Mouse (Mus musculus) limb, embryonic 13.5 days (tissue): Measurements from ENCODE around the gene Nfib. TPM values are rescaled to one million over a fixed set of nuclear protein-coding genes. Genes with fewer than 3 reads are reported as not detected.

Source experiments
- ATAC-seq: fragments of 200-750 bp; cut with Nextera tagmentation; 2 replicates; pipeline ENCODE4 v1.8.0; 2017; ENCODE audit warnings: low read depth, moderate number of reproducible peaks, moderate TSS enrichment; ENCODE audit not compliant: low FRiP score
- H3K27ac ChIP-seq: fragments of 300-500 bp; sonication (generic); 2 replicates; pipeline ENCODE4 v1.5.1; 2015; ENCODE audit warnings: inconsistent platforms, mild to moderate bottlenecking, moderate library complexity
- H3K27me3 ChIP-seq: fragments of 300-500 bp; sonication (generic); 2 replicates; pipeline ENCODE4 v1.6.1; 2015; ENCODE audit warnings: mild to moderate bottlenecking, inconsistent platforms
- H3K36me3 ChIP-seq: fragments of 300-500 bp; sonication (generic); 2 replicates; pipeline ENCODE4 v1.6.1; 2015; ENCODE audit warnings: inconsistent platforms, mild to moderate bottlenecking, moderate library complexity
- H3K4me1 ChIP-seq: fragments of 300-500 bp; sonication (generic); 2 replicates; pipeline ENCODE4 v1.6.1; 2015; ENCODE audit warnings: inconsistent platforms
- H3K4me2 ChIP-seq: fragments of 300-500 bp; sonication (generic); replicated peaks from 2 replicates; pipeline ENCODE4 v1.6.1; 2015; ENCODE audit warnings: inconsistent platforms, mild to moderate bottlenecking, moderate library complexity
- H3K4me3 ChIP-seq: fragments of 300-500 bp; sonication (generic); 2 replicates; pipeline ENCODE4 v1.5.1; 2015; ENCODE audit warnings: moderate library complexity, mild to moderate bottlenecking, inconsistent platforms
- H3K9ac ChIP-seq: fragments of 300-500 bp; sonication (generic); 2 replicates; pipeline ENCODE4 v1.6.1; 2015; ENCODE audit warnings: mild to moderate bottlenecking, inconsistent platforms
- H3K9me3 ChIP-seq: fragments of 300-500 bp; sonication (generic); 2 replicates; pipeline ENCODE4 v1.6.1; 2016; ENCODE audit warnings: inconsistent platforms
- WGBS: fragments of 180-500 bp; shearing (Covaris S2); methylation state at CpG from one replicate; pipeline ENCODE4 v1.1.7; 2015; 5-methylcytosine and 5-hydroxymethylcytosine counted together
- polyA plus RNA-seq: library from polyadenylated mRNA; unstranded; fragments of >200 nt; fragmentation: Nextera tagmentation; extraction: Ambion mirVana; gene quantifications from 2 replicates; pipeline ENCODE4 v1.2.1, GENCODE M21; 2015

The Nfib gene
- polyA plus RNA-seq, 1 experiment from 2014 or later: 121 TPM

DNA sequence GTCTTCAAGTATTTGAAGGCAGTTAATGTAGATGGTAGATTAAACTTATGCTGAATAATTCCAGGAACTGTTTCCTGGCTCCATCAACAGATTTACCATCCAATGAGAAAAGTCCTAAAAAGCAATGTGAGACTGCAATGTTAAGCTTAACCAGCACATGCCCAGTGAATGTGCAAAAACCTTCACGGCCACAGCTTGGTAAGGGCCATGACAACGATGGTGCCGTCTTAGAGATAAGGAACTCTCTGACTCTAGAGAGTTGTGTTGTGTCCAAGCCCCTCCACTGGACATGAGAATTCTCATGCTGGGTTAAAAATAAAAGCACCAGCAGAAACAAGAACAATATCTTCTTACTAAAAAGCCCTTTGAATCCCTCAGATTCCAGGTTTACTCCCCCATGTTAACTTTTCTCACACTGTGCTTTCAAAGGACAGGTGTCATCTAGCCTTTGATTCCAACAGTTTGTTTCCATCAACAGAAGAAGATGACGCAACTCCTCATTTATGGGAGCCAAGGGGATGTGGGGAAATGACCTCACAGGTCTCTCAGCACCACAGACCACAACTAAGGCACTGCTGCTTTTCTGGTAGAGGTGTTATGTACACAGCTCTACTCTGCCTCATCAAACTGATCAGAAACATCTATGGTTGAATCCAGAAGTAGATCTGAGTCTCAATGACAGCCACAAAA is 340.7 kb downstream of the Nfib start:
- WGBS: 72% methylated on average over 4 of the region's 4 CpGs
- Histone ChIP-seq H3K36me3 (no peaks in the 10 kb centered on the region), H3K4me1 (peaks cover 59% of the 10 kb centered on the region), H3K4me3 (no peak overlapping the region), H3K9me3 (no peaks in the 10 kb centered on the region), H3K9ac (no peak overlapping the region), H3K27me3 (no peaks in the 10 kb centered on the region), H3K27ac (no peak overlapping the region), H3K4me2 (no peak overlapping the region)
- ATAC-seq: no peak; the same call in 1 of the 2 replicates

DNA sequence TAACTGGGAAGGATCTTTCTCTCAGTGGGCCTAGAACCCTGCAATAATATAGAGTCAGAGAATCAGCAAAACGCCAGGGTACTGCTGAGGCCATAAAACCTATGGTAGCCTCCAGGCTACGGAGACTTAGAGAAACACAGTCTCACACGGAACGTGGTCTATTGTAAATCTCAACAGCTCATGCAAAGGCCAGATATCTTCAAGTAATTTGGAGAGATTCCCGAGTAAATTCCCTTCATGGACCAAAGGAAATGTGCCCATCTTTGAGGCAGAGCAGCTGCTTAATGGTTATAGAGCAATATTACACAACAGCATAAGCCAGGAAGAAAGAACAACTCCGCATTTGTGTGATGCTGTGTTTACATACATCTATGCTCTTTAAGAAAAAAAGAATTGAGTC is 341.6 kb downstream of the Nfib start:
- peaks cover 53% of the 10 kb centered on the region for H3K4me1 ChIP-seq
- H3K9me3 ChIP-seq: no peaks in the 10 kb centered on the region
- H3K36me3 ChIP-seq: peaks cover 4% of the 10 kb centered on the region; the same call in 1 of the 2 replicates
- no peak overlapping the region for H3K9ac ChIP-seq
- no peak for ATAC-seq
- WGBS: 52% methylated on average over 6 of the region's 6 CpGs
- H3K4me2 ChIP-seq: no peak overlapping the region
- no peaks in the 10 kb centered on the region for H3K27me3 ChIP-seq
- H3K27ac ChIP-seq: no peak overlapping the region
- no peak overlapping the region for H3K4me3 ChIP-seq

DNA sequence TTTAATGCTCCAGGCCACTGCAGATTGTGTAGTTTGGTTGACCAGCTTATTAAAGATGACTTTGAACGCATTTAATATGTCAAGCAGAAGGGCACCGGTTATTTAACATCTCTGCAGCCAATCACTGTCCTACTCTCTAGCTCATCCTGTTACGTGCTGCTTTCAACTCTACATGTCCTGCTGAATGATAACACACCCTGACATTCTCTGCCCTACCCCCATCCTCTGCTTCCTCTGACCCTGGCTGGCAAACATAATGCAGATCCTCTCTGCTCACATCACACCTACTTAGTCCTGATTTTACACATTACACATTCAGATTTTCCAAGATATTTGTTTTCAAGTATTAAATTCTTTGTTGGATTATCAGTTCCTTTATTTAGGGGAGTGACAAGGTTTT is 343.3 kb downstream of the Nfib start:
- H3K36me3 ChIP-seq: peaks cover 16% of the 10 kb centered on the region; the same call in 1 of the 2 replicates
- H3K4me2 ChIP-seq: no peak overlapping the region
- H3K9me3 ChIP-seq: no peaks in the 10 kb centered on the region
- H3K9ac ChIP-seq: no peak overlapping the region
- H3K4me1 ChIP-seq: peaks cover 47% of the 10 kb centered on the region
- no peak overlapping the region for H3K27ac ChIP-seq
- H3K4me3 ChIP-seq: no peak overlapping the region
- ATAC-seq: no peak
- H3K27me3 ChIP-seq: no peaks in the 10 kb centered on the region
- WGBS: 81% methylated on average over 3 of the region's 3 CpGs

- H3K4me3 ChIP-seq: no peak overlapping the region
- ATAC-seq: no peak
- H3K27me3 ChIP-seq: no peaks in the 10 kb centered on the region
- WGBS: 71% methylated on average over 4 of the region's 4 CpGs
- H3K4me2 ChIP-seq: no peak overlapping the region
- H3K9ac ChIP-seq: no peak overlapping the region
- H3K4me1 ChIP-seq: peaks cover 42% of the 10 kb centered on the region
- H3K9me3 ChIP-seq: no peaks in the 10 kb centered on the region
- H3K36me3 ChIP-seq: peaks cover 20% of the 10 kb centered on the region; the same call in 1 of the 2 replicates
- no peak overlapping the region for H3K27ac ChIP-seq
Observed at GRCm38 (mm10) chr4:82360081-82360511, 345.5 kb downstream of the Nfib start.

- Histone ChIP-seq H3K4me1 (peaks cover 36% of the 10 kb centered on the region), H3K27me3 (no peaks in the 10 kb centered on the region), H3K9ac (no peak overlapping the region), H3K36me3 (peaks cover 20% of the 10 kb centered on the region; the same call in 1 of the 2 replicates), H3K4me2 (no peak overlapping the region), H3K4me3 (no peak overlapping the region), H3K9me3 (no peaks in the 10 kb centered on the region), H3K27ac (no peak overlapping the region)
- 90% methylated on average over 3 of the region's 3 CpGs for WGBS
- no peak for ATAC-seq
Observed at GRCm38 (mm10) chr4:82359110-82359509, 346.4 kb downstream of the Nfib start.

GRCm38 (mm10) chr4:82349006-82349405 is 356.5 kb downstream of the Nfib start:
- no peaks in the 10 kb centered on the region for H3K27me3 ChIP-seq
- no peak for ATAC-seq
- peaks cover 51% of the 10 kb centered on the region for H3K36me3 ChIP-seq
- H3K4me3 ChIP-seq: no peak overlapping the region
- H3K9me3 ChIP-seq: no peaks in the 10 kb centered on the region
- 91% methylated on average over 1 of the region's 1 CpGs for WGBS
- no peak overlapping the region for H3K9ac ChIP-seq
- no peak overlapping the region for H3K27ac ChIP-seq
- no peak overlapping the region for H3K4me2 ChIP-seq
- H3K4me1 ChIP-seq: peaks cover 16% of the 10 kb centered on the region

GRCm38 (mm10) chr4:82344787-82345186 is 360.8 kb downstream of the Nfib start:
- H3K4me2 ChIP-seq: peak overlapping the region; percentile 25
- no peak overlapping the region for H3K4me3 ChIP-seq
- no peaks in the 10 kb centered on the region for H3K27me3 ChIP-seq
- peak; percentile 88 for ATAC-seq
- H3K9me3 ChIP-seq: no peaks in the 10 kb centered on the region
- peak overlapping the region; percentile 69 for H3K27ac ChIP-seq
- no peak overlapping the region for H3K9ac ChIP-seq
- 4% methylated on average over 4 of the region's 4 CpGs for WGBS
- H3K4me1 ChIP-seq: peaks cover 28% of the 10 kb centered on the region
- H3K36me3 ChIP-seq: peaks cover 29% of the 10 kb centered on the region

- Histone ChIP-seq H3K4me2 (no peak overlapping the region), H3K4me3 (no peak overlapping the region), H3K27ac (peak overlapping the region; percentile 69), H3K4me1 (peaks cover 34% of the 10 kb centered on the region), H3K9me3 (no peaks in the 10 kb centered on the region), H3K36me3 (peaks cover 30% of the 10 kb centered on the region), H3K27me3 (no peaks in the 10 kb centered on the region), H3K9ac (no peak overlapping the region)
- ATAC-seq: no peak
- 48% methylated on average over 6 of the region's 6 CpGs for WGBS
Observed at GRCm38 (mm10) chr4:82344224-82344623, 361.3 kb downstream of the Nfib start.

- H3K36me3 ChIP-seq: peaks cover 4% of the 10 kb centered on the region; the same call in 1 of the 2 replicates
- no peaks in the 10 kb centered on the region for H3K9me3 ChIP-seq
- H3K27ac ChIP-seq: peak overlapping the region; percentile 67; the same call in 1 of the 2 replicates
- no peaks in the 10 kb centered on the region for H3K27me3 ChIP-seq
- H3K4me1 ChIP-seq: peaks cover 42% of the 10 kb centered on the region
- WGBS: 73% methylated on average over 6 of the region's 6 CpGs
- ATAC-seq: no peak
- no peak overlapping the region for H3K9ac ChIP-seq
- H3K4me3 ChIP-seq: no peak overlapping the region
- H3K4me2 ChIP-seq: no peak overlapping the region
Observed at GRCm38 (mm10) chr4:82338930-82339329, 366.6 kb downstream of the Nfib start.

DNA sequence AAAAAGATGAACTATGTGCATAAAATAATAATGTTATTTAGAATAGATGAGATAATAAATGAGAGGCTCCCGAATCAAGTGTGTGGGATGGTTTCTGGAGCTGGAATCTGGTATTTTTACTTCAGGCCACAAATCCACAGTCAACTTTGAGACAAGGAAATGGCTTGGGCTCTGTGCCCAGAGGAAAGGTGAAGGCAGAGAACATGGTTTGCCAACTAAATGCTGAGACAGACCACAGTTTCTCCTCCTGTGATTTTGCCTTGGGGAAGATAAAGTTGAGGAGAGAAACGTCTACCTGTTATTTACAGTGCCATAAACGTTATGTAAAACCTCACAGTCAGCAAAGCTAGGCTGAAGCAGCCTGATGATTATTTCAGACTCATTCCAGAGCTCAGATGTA is 367.1 kb downstream of the Nfib start:
- Histone ChIP-seq H3K9ac (no peak overlapping the region), H3K36me3 (peaks cover 5% of the 10 kb centered on the region; the same call in 1 of the 2 replicates), H3K4me1 (peaks cover 38% of the 10 kb centered on the region), H3K4me2 (no peak overlapping the region), H3K27me3 (no peaks in the 10 kb centered on the region), H3K4me3 (no peak overlapping the region), H3K9me3 (no peaks in the 10 kb centered on the region), H3K27ac (peak overlapping the region; percentile 67; the same call in 1 of the 2 replicates)
- WGBS: 15% methylated on average over 3 of the region's 3 CpGs
- ATAC-seq: peak; percentile 48; the same call in 1 of the 2 replicates

DNA sequence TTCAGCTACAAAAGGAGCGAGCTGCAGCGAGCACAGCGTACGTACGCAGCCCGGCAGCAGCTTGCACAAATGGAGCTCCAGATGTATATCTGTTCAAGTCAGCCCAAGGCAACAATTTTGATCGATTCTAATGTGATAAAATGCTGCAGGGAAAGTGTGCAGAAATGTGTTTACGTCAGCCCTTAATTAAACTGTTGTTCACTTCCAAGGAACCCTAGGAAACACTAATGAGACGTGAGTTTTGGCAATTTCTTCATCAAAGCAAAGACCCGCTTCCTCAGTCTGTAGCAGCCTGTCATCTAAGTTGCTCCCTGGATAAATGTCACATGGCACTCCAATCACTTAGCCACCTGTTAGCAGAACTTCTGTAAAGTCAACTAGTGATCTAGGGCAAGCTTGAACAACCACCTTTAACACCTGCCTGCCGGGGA is 368.6 kb downstream of the Nfib start:
- no peak for ATAC-seq
- 43% methylated on average over 11 of the region's 11 CpGs for WGBS
- Histone ChIP-seq H3K9ac (no peak overlapping the region), H3K4me3 (no peak overlapping the region), H3K36me3 (peaks cover 7% of the 10 kb centered on the region; the same call in 1 of the 2 replicates), H3K27ac (no peak overlapping the region), H3K4me1 (peaks cover 36% of the 10 kb centered on the region), H3K27me3 (no peaks in the 10 kb centered on the region), H3K9me3 (no peaks in the 10 kb centered on the region), H3K4me2 (no peak overlapping the region)

DNA sequence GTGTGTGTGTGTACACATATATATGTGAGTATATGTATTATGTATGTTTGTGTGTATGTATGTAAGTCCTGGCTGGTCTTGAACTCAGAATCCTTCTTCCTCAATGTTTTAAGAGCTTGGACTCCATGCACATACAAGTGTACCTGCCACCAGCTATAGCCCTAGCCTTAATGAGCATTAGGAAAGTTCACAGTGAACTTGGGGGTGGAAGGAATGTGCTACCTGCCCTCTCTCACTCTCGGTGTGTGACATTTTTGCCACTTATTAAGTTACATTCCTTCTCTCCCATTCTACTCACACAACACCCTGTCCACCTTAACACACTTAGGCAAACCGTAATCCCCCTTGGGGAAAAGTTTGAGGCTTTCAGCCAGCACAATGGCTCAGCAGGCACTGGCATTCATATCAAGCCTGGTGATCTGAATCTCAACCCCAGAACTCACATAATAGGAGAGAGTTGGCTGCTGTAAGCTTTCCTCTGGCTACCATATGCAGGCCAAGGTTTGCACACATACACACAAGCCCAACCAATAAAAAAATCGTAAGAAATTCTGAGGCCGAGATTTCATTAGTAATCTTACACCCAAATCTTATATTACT is 370.2 kb downstream of the Nfib start:
- Histone ChIP-seq H3K9ac (no peak overlapping the region), H3K27me3 (no peaks in the 10 kb centered on the region), H3K9me3 (no peaks in the 10 kb centered on the region), H3K4me3 (no peak overlapping the region), H3K4me1 (peaks cover 30% of the 10 kb centered on the region), H3K4me2 (no peak overlapping the region), H3K27ac (no peak overlapping the region), H3K36me3 (peaks cover 19% of the 10 kb centered on the region)
- whole genome bisulfite sequencing: 76% methylated on average over 4 of the region's 4 CpGs
- ATAC-seq: no peak
